Mouse (Mus musculus) midbrain, embryonic 14.5 days (tissue): ENCODE results near the gene Rnf145. TPM values are rescaled to one million over a fixed set of nuclear protein-coding genes. Genes with fewer than 3 reads are reported as not detected.

Source experiments
- ATAC-seq: fragments of 200-750 bp; cut with Nextera tagmentation; 2 replicates; pipeline ENCODE4 v1.8.0; 2017; ENCODE audit warnings: moderate number of reproducible peaks, moderate library complexity; ENCODE audit not compliant: low FRiP score, low TSS enrichment
- DNase-seq: peaks from one replicate; pipeline ENCODE4 v3.0.0-alpha.2; 2015
- H3K27ac ChIP-seq: fragments of 300-500 bp; sonication (generic); replicated peaks from 2 replicates; pipeline ENCODE4 v1.5.1; 2014; ENCODE audit warnings: mild to moderate bottlenecking, low read depth, low read length, moderate library complexity
- H3K27me3 ChIP-seq: fragments of 300-500 bp; sonication (generic); 2 replicates; pipeline ENCODE4 v1.6.1; 2014; ENCODE audit warnings: low read length, control low read depth, mixed read lengths; ENCODE audit not compliant: control insufficient read depth, insufficient read depth
- H3K36me3 ChIP-seq: fragments of 300-500 bp; sonication (generic); 2 replicates; pipeline ENCODE4 v1.6.1; 2014; ENCODE audit warnings: low read length, control low read depth; ENCODE audit not compliant: control insufficient read depth, insufficient read depth
- H3K4me1 ChIP-seq: fragments of 300-500 bp; sonication (generic); 2 replicates; pipeline ENCODE4 v1.6.1; 2014; ENCODE audit warnings: mild to moderate bottlenecking, antibody characterized with exemption, low read length, control low read depth; ENCODE audit not compliant: control insufficient read depth, insufficient read depth
- H3K4me2 ChIP-seq: fragments of 300-500 bp; sonication (generic); 2 replicates; pipeline ENCODE4 v1.6.1; 2014; ENCODE audit warnings: mild to moderate bottlenecking, low read length, moderate library complexity
- H3K4me3 ChIP-seq: fragments of 300-500 bp; sonication (generic); replicated peaks from 2 replicates; pipeline ENCODE4 v1.5.1; 2014; ENCODE audit warnings: low read depth, low read length
- H3K9ac ChIP-seq: fragments of 300-500 bp; sonication (generic); replicated peaks from 2 replicates; pipeline ENCODE4 v1.6.1; 2014; ENCODE audit warnings: mild to moderate bottlenecking, low read length, moderate library complexity
- H3K9me3 ChIP-seq: fragments of 300-500 bp; sonication (generic); 2 replicates; pipeline ENCODE4 v1.6.1; 2016; ENCODE audit warnings: low read length, control low read depth, mixed read lengths; ENCODE audit not compliant: control insufficient read depth
- WGBS: fragments of 180-500 bp; shearing (Covaris S2); extraction: QIAGEN DNeasy Blood & Tissue Kit; methylation state at CpG from one replicate; pipeline ENCODE4 v1.1.7; 2014; 5-methylcytosine and 5-hydroxymethylcytosine counted together
- polyA plus RNA-seq: library from polyadenylated mRNA; unstranded; fragments of >200 nt; fragmentation: Nextera tagmentation; extraction: Ambion mirVana; gene quantifications from 2 replicates; pipeline ENCODE4 v1.2.1, GENCODE M21; 2014

Gene Rnf145
- polyA plus RNA-seq, 1 experiment from 2014 or later, result 134 TPM

- no peaks in the 10 kb centered on the region for H3K27me3 ChIP-seq
- peaks cover 69% of the 10 kb centered on the region for H3K36me3 ChIP-seq
- H3K9me3 ChIP-seq, result no peaks in the 10 kb centered on the region
- WGBS, result 93% methylated on average over 14 of the region's 14 CpGs
- H3K4me3 ChIP-seq, result no peak overlapping the region
- ATAC-seq, result no peak
- H3K27ac ChIP-seq, result no peak overlapping the region
- DNase-seq, result no peak
- H3K9ac ChIP-seq, result no peak overlapping the region
- no peak overlapping the region for H3K4me2 ChIP-seq
- no peaks in the 10 kb centered on the region for H3K4me1 ChIP-seq
Observed at GRCm38 (mm10) chr11:44528560-44529199, 9.9 kb downstream of the Rnf145 start.

- H3K4me2 ChIP-seq, result no peak overlapping the region
- DNase-seq, result no peak
- H3K9ac ChIP-seq, result no peak overlapping the region
- 93% methylated on average over 12 of the region's 12 CpGs for WGBS
- H3K9me3 ChIP-seq, result no peaks in the 10 kb centered on the region
- H3K27me3 ChIP-seq, result no peaks in the 10 kb centered on the region
- no peak for ATAC-seq
- H3K27ac ChIP-seq, result no peak overlapping the region
- peaks cover 74% of the 10 kb centered on the region for H3K36me3 ChIP-seq
- H3K4me3 ChIP-seq, result no peak overlapping the region
- H3K4me1 ChIP-seq, result no peaks in the 10 kb centered on the region
Observed at GRCm38 (mm10) chr11:44529200-44529599, 10.4 kb downstream of the Rnf145 start.

GRCm38 (mm10) chr11:44529716-44530115 is 11.0 kb downstream of the Rnf145 start:
- H3K9ac ChIP-seq, result no peak overlapping the region
- H3K27me3 ChIP-seq, result no peaks in the 10 kb centered on the region
- no peak overlapping the region for H3K4me3 ChIP-seq
- H3K4me1 ChIP-seq, result no peaks in the 10 kb centered on the region
- H3K4me2 ChIP-seq, result no peak overlapping the region
- peaks cover 75% of the 10 kb centered on the region for H3K36me3 ChIP-seq
- H3K9me3 ChIP-seq, result no peaks in the 10 kb centered on the region
- WGBS, result 92% methylated on average over 5 of the region's 5 CpGs
- ATAC-seq, result no peak
- DNase-seq, result no peak
- H3K27ac ChIP-seq, result no peak overlapping the region

GRCm38 (mm10) chr11:44530382-44530781 is 11.6 kb downstream of the Rnf145 start:
- no peaks in the 10 kb centered on the region for H3K4me1 ChIP-seq
- no peak overlapping the region for H3K4me3 ChIP-seq
- H3K9ac ChIP-seq, result no peak overlapping the region
- H3K36me3 ChIP-seq, result peaks cover 76% of the 10 kb centered on the region
- H3K27ac ChIP-seq, result no peak overlapping the region
- no peak for ATAC-seq
- H3K27me3 ChIP-seq, result no peaks in the 10 kb centered on the region
- H3K4me2 ChIP-seq, result no peak overlapping the region
- DNase-seq, result no peak
- WGBS, result 82% methylated on average over 8 of the region's 8 CpGs
- no peaks in the 10 kb centered on the region for H3K9me3 ChIP-seq

GRCm38 (mm10) chr11:44530867-44531266 is 12.1 kb downstream of the Rnf145 start:
- Histone ChIP-seq H3K27ac (no peak overlapping the region), H3K4me1 (no peaks in the 10 kb centered on the region), H3K9me3 (no peaks in the 10 kb centered on the region), H3K36me3 (peaks cover 77% of the 10 kb centered on the region), H3K4me2 (no peak overlapping the region), H3K9ac (no peak overlapping the region), H3K4me3 (no peak overlapping the region), H3K27me3 (no peaks in the 10 kb centered on the region)
- ATAC-seq, result no peak
- WGBS, result 94% methylated on average over 11 of the region's 11 CpGs
- DNase-seq, result no peak

- no peak overlapping the region for H3K4me3 ChIP-seq
- DNase-seq, result no peak
- no peaks in the 10 kb centered on the region for H3K4me1 ChIP-seq
- WGBS, result 93% methylated on average over 4 of the region's 4 CpGs
- H3K36me3 ChIP-seq, result peaks cover 73% of the 10 kb centered on the region
- H3K9me3 ChIP-seq, result no peaks in the 10 kb centered on the region
- no peak overlapping the region for H3K27ac ChIP-seq
- no peak for ATAC-seq
- no peak overlapping the region for H3K4me2 ChIP-seq
- H3K27me3 ChIP-seq, result no peaks in the 10 kb centered on the region
- no peak overlapping the region for H3K9ac ChIP-seq
Observed at GRCm38 (mm10) chr11:44531617-44532016, 12.9 kb downstream of the Rnf145 start.

- Histone ChIP-seq H3K4me1 (no peaks in the 10 kb centered on the region), H3K4me2 (no peak overlapping the region), H3K36me3 (peaks cover 76% of the 10 kb centered on the region), H3K9ac (no peak overlapping the region), H3K27ac (no peak overlapping the region), H3K9me3 (no peaks in the 10 kb centered on the region), H3K4me3 (no peak overlapping the region), H3K27me3 (no peaks in the 10 kb centered on the region)
- WGBS, result 94% methylated on average over 17 of the region's 17 CpGs
- no peak for ATAC-seq
- no peak for DNase-seq
Observed at GRCm38 (mm10) chr11:44532846-44533781, 14.3 kb downstream of the Rnf145 start.

GRCm38 (mm10) chr11:44534999-44535750 is 16.4 kb downstream of the Rnf145 start:
- no peak overlapping the region for H3K4me2 ChIP-seq
- H3K36me3 ChIP-seq, result peaks cover 69% of the 10 kb centered on the region
- no peaks in the 10 kb centered on the region for H3K9me3 ChIP-seq
- DNase-seq (no peak), ATAC-seq (no peak)
- H3K27ac ChIP-seq, result no peak overlapping the region
- no peak overlapping the region for H3K9ac ChIP-seq
- no peaks in the 10 kb centered on the region for H3K4me1 ChIP-seq
- H3K4me3 ChIP-seq, result no peak overlapping the region
- no peaks in the 10 kb centered on the region for H3K27me3 ChIP-seq
- 93% methylated on average over 12 of the region's 12 CpGs for WGBS
